Comparison of ENCODE assay signal across 7 mouse cellular contexts in the genomic region with DNA sequence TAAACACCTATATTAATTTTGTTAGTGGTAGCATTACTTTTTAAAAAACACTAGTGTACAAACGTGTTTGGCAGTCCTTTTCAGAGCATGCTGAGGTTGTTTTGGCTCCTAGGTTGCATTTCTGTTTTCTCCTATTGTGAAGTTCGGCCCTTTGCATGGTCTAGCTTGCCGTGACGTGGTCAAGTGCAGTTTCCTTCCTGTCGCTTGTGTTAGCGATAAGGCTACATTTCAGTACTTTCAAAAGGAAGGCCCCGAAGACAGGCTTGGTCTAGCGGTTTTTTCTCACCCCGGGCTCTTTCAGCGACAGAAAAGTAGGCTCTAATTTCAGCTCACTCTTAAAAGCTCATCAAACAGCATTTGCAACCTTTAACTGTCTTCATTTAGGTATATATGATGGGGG. TPM values are rescaled to one million over a fixed set of nuclear protein-coding genes. Genes with fewer than 3 reads are reported as not detected.
DNase-seq lines count a peak whose midpoint lies in the region; ATAC-seq lines count a peak whose summit lies in the region.

No protein-coding gene starts in this region.

- peak; percentile 69 for ATAC-seq in erythroid progenitor cell, adult 5-6 weeks (replicated peaks; ENCODE audit: low FRiP score, poor library complexity, severe bottlenecking)
- peak; percentile 43 for ATAC-seq in megakaryocyte-erythroid progenitor cell, adult 5-6 weeks (replicated peaks; ENCODE audit: low FRiP score, low TSS enrichment, poor library complexity, severe bottlenecking)

- peak; percentile 77 for DNase-seq in MEL-GATA-1-ER (ENCODE audit: extremely low read depth, low read depth)
- DNase-seq in kidney, postnatal 14 days: peak; percentile 48
- no peak for DNase-seq in retina, embryonic 14.5 days (ENCODE audit: low spot score)
- DNase-seq in testis, postnatal 10 days (ENCODE audit: low spot score): no peak
- no peak for DNase-seq in layer of hippocampus, adult 8-10 months (ENCODE audit: low spot score in 2 of 2)

RNA-seq across cellular contexts. Expression of gene Sugt1, which starts 52.2 kb away (rescaled TPM):
- 40.7 and 44.0 TPM in 2 replicates for total RNA-seq in erythroid progenitor cell, adult 5-6 weeks (2015; ENCODE audit: low replicate concordance)
- 17.1 and 61.1 TPM in 2 replicates for total RNA-seq in erythroid progenitor cell, adult 5-6 weeks (2017; ENCODE audit: low replicate concordance)
- total RNA-seq in megakaryocyte-erythroid progenitor cell, adult 5-6 weeks (2014; fragmentation: Nextera tagmentation): 76.0 and 94.6 TPM in 2 replicates
- 121 and 127 TPM in 2 replicates for total RNA-seq in megakaryocyte-erythroid progenitor cell, adult 5-6 weeks (2017)
- total RNA-seq in layer of hippocampus, adult 8-10 months (2022): 10 to 100 TPM; 76.6 to 98.3 (median 84.8) TPM

RNA-seq across cellular contexts. Expression of gene Wbp4, which starts 54.0 kb away (rescaled TPM):
- 25.6 and 27.7 TPM in 2 replicates for total RNA-seq in erythroid progenitor cell, adult 5-6 weeks (2015; ENCODE audit: low replicate concordance)
- total RNA-seq in erythroid progenitor cell, adult 5-6 weeks (2017; ENCODE audit: low replicate concordance): 40.6 and 64.4 TPM in 2 replicates
- 26.9 and 33.8 TPM in 2 replicates for total RNA-seq in megakaryocyte-erythroid progenitor cell, adult 5-6 weeks (2014; fragmentation: Nextera tagmentation)
- 57.3 and 94.9 TPM in 2 replicates for total RNA-seq in megakaryocyte-erythroid progenitor cell, adult 5-6 weeks (2017)
- 10 to 100 TPM; 47.9 to 53.4 (median 48.8) TPM for total RNA-seq in layer of hippocampus, adult 8-10 months (2022)

RNA-seq across cellular contexts. Expression of gene Elf1, which starts 54.3 kb away (rescaled TPM):
- total RNA-seq in erythroid progenitor cell, adult 5-6 weeks (2015; ENCODE audit: low replicate concordance): 38.9 and 39.8 TPM in 2 replicates
- 81.2 and 83.4 TPM in 2 replicates for total RNA-seq in erythroid progenitor cell, adult 5-6 weeks (2017; ENCODE audit: low replicate concordance)
- 51.9 and 58.5 TPM in 2 replicates for total RNA-seq in megakaryocyte-erythroid progenitor cell, adult 5-6 weeks (2014; fragmentation: Nextera tagmentation)
- total RNA-seq in megakaryocyte-erythroid progenitor cell, adult 5-6 weeks (2017): 111 and 178 TPM in 2 replicates
- total RNA-seq in layer of hippocampus, adult 8-10 months (2022): 1 to 10 TPM; 4.2 to 7.9 (median 6.2) TPM

Comparison
In these comparisons a context has a peak if more than half of its experiments do, and no peak if none do; other contexts are left out.
1. DNase-seq: peak in MEL-GATA-1-ER (single experiment) and kidney, postnatal 14 days (single experiment); none in retina, embryonic 14.5 days (single experiment), testis, postnatal 10 days (single experiment) and layer of hippocampus, adult 8-10 months (0 of 2).
2. RNA of gene Elf1, which starts 54.3 kb away (total RNA-seq): 51.9 to 178 TPM in megakaryocyte-erythroid progenitor cell, adult 5-6 weeks and 38.9 to 83.4 TPM in erythroid progenitor cell, adult 5-6 weeks; 4.2 to 7.9 TPM in layer of hippocampus, adult 8-10 months; every median in the first group is over 4 times any median in the second.